Mouse (Mus musculus) right cerebral cortex, adult 18-20 months (tissue): ENCODE results near the gene Ubl4b.

Experiments
- DNase-seq: peaks from one replicate; pipeline ENCODE4 v3.0.0; 2022; ENCODE audit warnings: mixed read lengths

Gene Ubl4b

GRCm38 (mm10) chr3:107567766-107568165, 12.9 kb upstream of the Ubl4b start:
- no peak for DNase-seq

GRCm38 (mm10) chr3:107565331-107565730, 10.5 kb upstream of the Ubl4b start:
- no peak for DNase-seq

GRCm38 (mm10) chr3:107563880-107564279, 9.0 kb upstream of the Ubl4b start:
- DNase-seq, result no peak

- no peak for DNase-seq
These were observed 7.7 kb upstream of the Ubl4b start for GRCm38 (mm10) chr3:107562591-107562990.

- no peak for DNase-seq
These were observed 7.2 kb upstream of the Ubl4b start for GRCm38 (mm10) chr3:107562104-107562503.

- peak; percentile 66 for DNase-seq
These were observed 4.3 kb upstream of the Ubl4b start for GRCm38 (mm10) chr3:107559183-107559582.

- DNase-seq, result no peak
These were observed 3.9 kb upstream of the Ubl4b start for GRCm38 (mm10) chr3:107558740-107559139.

GRCm38 (mm10) chr3:107550409-107551049, 4.3 kb downstream of the Ubl4b start:
- peak; percentile 70 for DNase-seq

- no peak for DNase-seq
These were observed 7.9 kb downstream of the Ubl4b start for GRCm38 (mm10) chr3:107546956-107547355.

GRCm38 (mm10) chr3:107545716-107546412, 9.0 kb downstream of the Ubl4b start:
- no peak for DNase-seq

- DNase-seq, result no peak
These were observed 9.6 kb downstream of the Ubl4b start for GRCm38 (mm10) chr3:107545278-107545677.

- DNase-seq, result no peak
These were observed 11.5 kb downstream of the Ubl4b start for GRCm38 (mm10) chr3:107543158-107544080.

GRCm38 (mm10) chr3:107542584-107542983, 12.3 kb downstream of the Ubl4b start:
- DNase-seq, result no peak

GRCm38 (mm10) chr3:107537504-107537889, 17.4 kb downstream of the Ubl4b start:
- DNase-seq, result no peak

- DNase-seq, result peak; percentile 91
These were observed 17.9 kb downstream of the Ubl4b start for GRCm38 (mm10) chr3:107536810-107537503.

- DNase-seq, result peak; percentile 53
These were observed 19.9 kb downstream of the Ubl4b start for GRCm38 (mm10) chr3:107534951-107535350.

GRCm38 (mm10) chr3:107533532-107533931, 21.3 kb downstream of the Ubl4b start:
- no peak for DNase-seq

GRCm38 (mm10) chr3:107530581-107530980, 24.3 kb downstream of the Ubl4b start:
- no peak for DNase-seq

GRCm38 (mm10) chr3:107529182-107529581, 25.7 kb downstream of the Ubl4b start:
- no peak for DNase-seq

GRCm38 (mm10) chr3:107528401-107529118, 26.3 kb downstream of the Ubl4b start:
- peak; percentile 90 for DNase-seq

GRCm38 (mm10) chr3:107524547-107524946, 30.3 kb downstream of the Ubl4b start:
- DNase-seq, result no peak

GRCm38 (mm10) chr3:107520931-107521330, 33.9 kb downstream of the Ubl4b start:
- DNase-seq, result peak; percentile 41
